Mouse (Mus musculus) midbrain, embryonic 12.5 days (tissue): ENCODE measurements around the gene Dlg4. TPM values are rescaled to one million over a fixed set of nuclear protein-coding genes. Genes with fewer than 3 reads are reported as not detected.

Source experiments
- ATAC-seq: fragments of 200-750 bp; cut with Nextera tagmentation; 2 replicates; pipeline ENCODE4 v1.8.0; 2017; ENCODE audit warnings: low read depth, moderate TSS enrichment, moderate library complexity; ENCODE audit not compliant: low FRiP score
- H3K27ac ChIP-seq: fragments of 300-500 bp; sonication (generic); replicated peaks from 2 replicates; pipeline ENCODE4 v1.5.1; 2016; ENCODE audit warnings: mild to moderate bottlenecking
- H3K27me3 ChIP-seq: fragments of 300-500 bp; sonication (generic); 2 replicates; pipeline ENCODE4 v1.6.1; 2016; ENCODE audit warnings: mild to moderate bottlenecking
- H3K36me3 ChIP-seq: fragments of 300-500 bp; sonication (generic); 2 replicates; pipeline ENCODE4 v1.6.1; 2016
- H3K4me1 ChIP-seq: fragments of 300-500 bp; sonication (generic); 2 replicates; pipeline ENCODE4 v1.6.1; 2016
- H3K4me2 ChIP-seq: fragments of 300-500 bp; sonication (generic); replicated peaks from 2 replicates; pipeline ENCODE4 v1.6.1; 2016; ENCODE audit warnings: mild to moderate bottlenecking, moderate library complexity
- H3K4me3 ChIP-seq: fragments of 300-500 bp; sonication (generic); 2 replicates; pipeline ENCODE4 v1.5.1; 2016; ENCODE audit warnings: mild to moderate bottlenecking
- H3K9ac ChIP-seq: fragments of 300-500 bp; sonication (generic); replicated peaks from 2 replicates; pipeline ENCODE4 v1.6.1; 2016; ENCODE audit warnings: mild to moderate bottlenecking, moderate library complexity
- H3K9me3 ChIP-seq: fragments of 300-500 bp; sonication (generic); 2 replicates; pipeline ENCODE4 v1.6.1; 2016; ENCODE audit warnings: mild to moderate bottlenecking
- WGBS: fragments of 180-500 bp; shearing (Covaris S2); methylation state at CpG from one replicate; pipeline ENCODE4 v1.1.7; 2016; 5-methylcytosine and 5-hydroxymethylcytosine counted together
- polyA plus RNA-seq: library from polyadenylated mRNA; unstranded; fragments of >200 nt; fragmentation: Nextera tagmentation; extraction: Ambion mirVana; gene quantifications from 2 replicates; pipeline ENCODE4 v1.2.1, GENCODE M21; 2016

The Dlg4 gene
- polyA plus RNA-seq, 1 experiment from 2014 or later, result 23.9 TPM

GRCm38 (mm10) chr11:70040184-70040583 lies 23.4 kb downstream of the Dlg4 start:
- Histone ChIP-seq H3K4me1 (no peaks in the 10 kb centered on the region), H3K27me3 (no peaks in the 10 kb centered on the region), H3K36me3 (peaks cover 66% of the 10 kb centered on the region), H3K9ac (no peak overlapping the region), H3K4me3 (no peak overlapping the region), H3K9me3 (no peaks in the 10 kb centered on the region), H3K4me2 (no peak overlapping the region), H3K27ac (no peak overlapping the region)
- ATAC-seq, result no peak
- 92% methylated on average over 7 of the region's 7 CpGs for WGBS

- WGBS, result 88% methylated on average over 23 of the region's 23 CpGs
- no peak for ATAC-seq
- Histone ChIP-seq H3K9ac (no peak overlapping the region), H3K9me3 (no peaks in the 10 kb centered on the region), H3K27ac (0 out of 2 replicates have a peak overlapping the region, but pooled peaks have one; percentile 25), H3K4me1 (no peaks in the 10 kb centered on the region), H3K27me3 (no peaks in the 10 kb centered on the region), H3K36me3 (peaks cover 67% of the 10 kb centered on the region), H3K4me3 (no peak overlapping the region), H3K4me2 (no peak overlapping the region)
These were observed 25.8 kb downstream of the Dlg4 start for GRCm38 (mm10) chr11:70042309-70043085.

GRCm38 (mm10) chr11:70043665-70044064 lies 26.9 kb downstream of the Dlg4 start:
- H3K9ac ChIP-seq, result no peak overlapping the region
- 81% methylated on average over 7 of the region's 7 CpGs for WGBS
- ATAC-seq, result no peak

GRCm38 (mm10) chr11:70045435-70045834 lies 28.7 kb downstream of the Dlg4 start:
- peaks cover 44% of the 10 kb centered on the region for H3K36me3 ChIP-seq
- no peaks in the 10 kb centered on the region for H3K4me1 ChIP-seq
- H3K27ac ChIP-seq, result no peak overlapping the region; the same call in 1 of the 2 replicates

More at GRCm38 (mm10) chr11:70043665-70044064, 26.9 kb downstream of the Dlg4 start:
- peaks cover 58% of the 10 kb centered on the region for H3K36me3 ChIP-seq
- no peaks in the 10 kb centered on the region for H3K9me3 ChIP-seq
- no peaks in the 10 kb centered on the region for H3K4me1 ChIP-seq
- no peak overlapping the region for H3K4me2 ChIP-seq
- H3K27ac ChIP-seq, result peak overlapping the region; percentile 25; the same call in 1 of the 2 replicates
- no peaks in the 10 kb centered on the region for H3K27me3 ChIP-seq
- H3K4me3 ChIP-seq, result no peak overlapping the region

GRCm38 (mm10) chr11:70049366-70049765 lies 32.6 kb downstream of the Dlg4 start:
- H3K27me3 ChIP-seq, result 0 out of 2 replicates have a peak, but pooled peaks cover 3% of the 10 kb centered on the region
- H3K4me2 ChIP-seq, result no peak overlapping the region
- ATAC-seq, result no peak
- no peak overlapping the region for H3K27ac ChIP-seq
- WGBS, result 78% methylated on average over 6 of the region's 6 CpGs
- no peak overlapping the region for H3K4me3 ChIP-seq
- peaks cover 9% of the 10 kb centered on the region for H3K36me3 ChIP-seq
- no peaks in the 10 kb centered on the region for H3K9me3 ChIP-seq
- H3K9ac ChIP-seq, result no peak overlapping the region
- H3K4me1 ChIP-seq, result no peaks in the 10 kb centered on the region

More at GRCm38 (mm10) chr11:70045435-70045834, 28.7 kb downstream of the Dlg4 start:
- Histone ChIP-seq H3K9ac (no peak overlapping the region), H3K4me2 (no peak overlapping the region), H3K9me3 (no peaks in the 10 kb centered on the region), H3K4me3 (no peak overlapping the region), H3K27me3 (no peaks in the 10 kb centered on the region)
- ATAC-seq, result no peak
- 38% methylated on average over 9 of the region's 9 CpGs for WGBS

- no peak overlapping the region for H3K4me2 ChIP-seq
- no peak overlapping the region for H3K9ac ChIP-seq
- peaks cover 7% of the 10 kb centered on the region; the same call in 1 of the 2 replicates for H3K27me3 ChIP-seq
- H3K36me3 ChIP-seq, result peaks cover 4% of the 10 kb centered on the region
- WGBS, result 66% methylated on average over 10 of the region's 10 CpGs
- no peak overlapping the region for H3K4me3 ChIP-seq
- no peak for ATAC-seq
- no peaks in the 10 kb centered on the region for H3K9me3 ChIP-seq
- no peaks in the 10 kb centered on the region for H3K4me1 ChIP-seq
- H3K27ac ChIP-seq, result no peak overlapping the region
These were observed 33.1 kb downstream of the Dlg4 start for GRCm38 (mm10) chr11:70049816-70050215.

GRCm38 (mm10) chr11:70053156-70053555 lies 36.4 kb downstream of the Dlg4 start:
- Histone ChIP-seq H3K4me2 (no peak overlapping the region), H3K4me3 (no peak overlapping the region), H3K4me1 (peaks cover 5% of the 10 kb centered on the region), H3K27ac (no peak overlapping the region), H3K9ac (no peak overlapping the region), H3K9me3 (no peaks in the 10 kb centered on the region), H3K36me3 (no peaks in the 10 kb centered on the region), H3K27me3 (peaks cover 12% of the 10 kb centered on the region; the same call in 1 of the 2 replicates)
- no peak for ATAC-seq
- WGBS, result 80% methylated on average over 7 of the region's 7 CpGs

GRCm38 (mm10) chr11:70053898-70054570 lies 37.3 kb downstream of the Dlg4 start, which contains the start of gene Asgr1:
TSS of gene Asgr1 (plus strand) at chr11:70054085.
- ATAC-seq, result no peak
- H3K36me3 ChIP-seq, result no peaks in the 10 kb centered on the region
- no peak within 1 kb of the TSS for H3K27ac ChIP-seq
- H3K27me3 ChIP-seq, result peaks cover 12% of the 10 kb centered on the region; the same call in 1 of the 2 replicates
- 93% methylated on average over 9 of the region's 10 CpGs for whole genome bisulfite sequencing
- no peak within 1 kb of the TSS for H3K4me2 ChIP-seq
- peaks cover 5% of the 10 kb centered on the region for H3K4me1 ChIP-seq
- no peak within 1 kb of the TSS for H3K4me3 ChIP-seq
- H3K9ac ChIP-seq, result no peak within 1 kb of the TSS
- H3K9me3 ChIP-seq, result no peaks in the 10 kb centered on the region

GRCm38 (mm10) chr11:70055618-70056214 lies 39.0 kb downstream of the Dlg4 start:
- Histone ChIP-seq H3K4me2 (peak overlapping the region; percentile 18; the same call in 1 of the 2 replicates), H3K9ac (peak overlapping the region; percentile 34; the same call in 1 of the 2 replicates), H3K27ac (no peak overlapping the region), H3K27me3 (peaks cover 12% of the 10 kb centered on the region; the same call in 1 of the 2 replicates), H3K4me3 (no peak overlapping the region), H3K4me1 (peaks cover 5% of the 10 kb centered on the region), H3K9me3 (no peaks in the 10 kb centered on the region), H3K36me3 (no peaks in the 10 kb centered on the region)
- ATAC-seq, result peak; percentile 52; the same call in 1 of the 2 replicates
- 26% methylated on average over 18 of the region's 18 CpGs for WGBS

- H3K4me3 ChIP-seq, result no peak overlapping the region
- H3K36me3 ChIP-seq, result no peaks in the 10 kb centered on the region
- 0 out of 2 replicates have a peak, but pooled peaks cover under 1% of the 10 kb centered on the region for H3K9me3 ChIP-seq
- no peak overlapping the region for H3K4me2 ChIP-seq
- H3K9ac ChIP-seq, result no peak overlapping the region
- H3K27ac ChIP-seq, result no peak overlapping the region
- peaks cover 5% of the 10 kb centered on the region for H3K4me1 ChIP-seq
- WGBS, result 81% methylated on average over 9 of the region's 9 CpGs
- no peak for ATAC-seq
- H3K27me3 ChIP-seq, result peaks cover 12% of the 10 kb centered on the region; the same call in 1 of the 2 replicates
These were observed 41.1 kb downstream of the Dlg4 start for GRCm38 (mm10) chr11:70057805-70058204.

GRCm38 (mm10) chr11:70059930-70060329 lies 43.2 kb downstream of the Dlg4 start:
- no peak overlapping the region for H3K9ac ChIP-seq
- peaks cover 4% of the 10 kb centered on the region; the same call in 1 of the 2 replicates for H3K27me3 ChIP-seq
- peaks cover 4% of the 10 kb centered on the region; the same call in 1 of the 2 replicates for H3K9me3 ChIP-seq
- H3K4me2 ChIP-seq, result no peak overlapping the region
- no peaks in the 10 kb centered on the region for H3K36me3 ChIP-seq
- ATAC-seq, result no peak
- H3K27ac ChIP-seq, result no peak overlapping the region
- peaks cover 5% of the 10 kb centered on the region for H3K4me1 ChIP-seq
- WGBS, result 70% methylated on average over 6 of the region's 6 CpGs
- no peak overlapping the region for H3K4me3 ChIP-seq
